Mouse (Mus musculus) kidney, embryonic 14.5 days (tissue): ENCODE measurements around the gene Rps26. TPM values are rescaled to one million over a fixed set of nuclear protein-coding genes. Genes with fewer than 3 reads are reported as not detected.

Experiments
- ATAC-seq: fragments of 200-750 bp; cut with Nextera tagmentation; 2 replicates; pipeline ENCODE4 v1.8.0; 2017; ENCODE audit warnings: moderate number of reproducible peaks, mild to moderate bottlenecking, moderate TSS enrichment, moderate library complexity; ENCODE audit not compliant: low FRiP score, low TSS enrichment
- H3K27ac ChIP-seq: fragments of 300-500 bp; sonication (generic); 2 replicates; pipeline ENCODE4 v1.5.1; 2014; ENCODE audit warnings: low read depth, mild to moderate bottlenecking, low read length, moderate library complexity, mixed read lengths
- H3K27me3 ChIP-seq: fragments of 300-500 bp; sonication (generic); 2 replicates; pipeline ENCODE4 v1.6.1; 2014; ENCODE audit warnings: mild to moderate bottlenecking, low read length; ENCODE audit not compliant: control insufficient read depth, insufficient read depth
- H3K36me3 ChIP-seq: fragments of 300-500 bp; sonication (generic); 2 replicates; pipeline ENCODE4 v1.6.1; 2014; ENCODE audit warnings: low read length, mixed read lengths; ENCODE audit not compliant: control insufficient read depth, insufficient read depth
- H3K4me1 ChIP-seq: fragments of 300-500 bp; sonication (generic); 2 replicates; pipeline ENCODE4 v1.6.1; 2014; ENCODE audit warnings: low read length, mixed read lengths; ENCODE audit not compliant: control insufficient read depth, insufficient read depth
- H3K4me2 ChIP-seq: fragments of 300-500 bp; sonication (generic); replicated peaks from 2 replicates; pipeline ENCODE4 v1.6.1; 2014; ENCODE audit warnings: low read depth, mild to moderate bottlenecking, low read length
- H3K4me3 ChIP-seq: fragments of 300-500 bp; sonication (generic); 2 replicates; pipeline ENCODE4 v1.5.1; 2014; ENCODE audit warnings: mild to moderate bottlenecking, low read length
- H3K9ac ChIP-seq: fragments of 300-500 bp; sonication (generic); 2 replicates; pipeline ENCODE4 v1.6.1; 2014; ENCODE audit warnings: low read depth, mild to moderate bottlenecking, low read length, moderate library complexity
- H3K9me3 ChIP-seq: fragments of 300-500 bp; sonication (generic); 2 replicates; pipeline ENCODE4 v1.6.1; 2016; ENCODE audit warnings: low read length; ENCODE audit not compliant: control insufficient read depth
- WGBS: fragments of 180-500 bp; shearing (Covaris S2); extraction: QIAGEN DNeasy Blood & Tissue Kit; methylation state at CpG from one replicate; pipeline ENCODE4 v1.1.7; 2014; 5-methylcytosine and 5-hydroxymethylcytosine counted together
- polyA plus RNA-seq: library from polyadenylated mRNA; unstranded; fragments of >200 nt; fragmentation: Nextera tagmentation; extraction: Ambion mirVana; gene quantifications from 2 replicates; pipeline ENCODE4 v1.2.1, GENCODE M21; 2014

Gene Rps26
- polyA plus RNA-seq, result 1,019 and 1,352 TPM in 2 replicates

- Histone ChIP-seq H3K9me3 (no peaks in the 10 kb centered on the region), H3K4me1 (no peaks in the 10 kb centered on the region; the same call in 1 of the 2 replicates), H3K27ac (peak within 1 kb of the TSS; percentile 69), H3K27me3 (no peaks in the 10 kb centered on the region), H3K9ac (peak within 1 kb of the TSS; percentile 81), H3K4me2 (peak within 1 kb of the TSS; percentile 88), H3K36me3 (peaks cover 24% of the 10 kb centered on the region), H3K4me3 (peak within 1 kb of the TSS; percentile 65)
- peak; percentile 97 for ATAC-seq
- WGBS, result 1% methylated on average over 40 of the region's 40 CpGs
Measured at GRCm38 (mm10) chr10:128626311-128627310, at the start of gene Rps26. TSS of gene Rps26 (minus strand) at chr10:128626747.

- Histone ChIP-seq H3K9me3 (no peaks in the 10 kb centered on the region), H3K36me3 (peaks cover 3% of the 10 kb centered on the region), H3K4me1 (peaks cover 3% of the 10 kb centered on the region; the same call in 1 of the 2 replicates), H3K4me2 (peak overlapping the region; percentile 85), H3K27ac (peak overlapping the region; percentile 47; the same call in 1 of the 2 replicates), H3K27me3 (no peaks in the 10 kb centered on the region), H3K4me3 (peak overlapping the region; percentile 67), H3K9ac (peak overlapping the region; percentile 55; the same call in 1 of the 2 replicates)
- no peak for ATAC-seq
- WGBS, result 2% methylated on average over 9 of the region's 9 CpGs
Measured at GRCm38 (mm10) chr10:128674469-128675008, 48.0 kb upstream of the Rps26 start.

GRCm38 (mm10) chr10:128673763-128674468 is 47.4 kb upstream of the Rps26 start, which contains the start of gene Suox:
TSS of gene Suox (minus strand) at chr10:128674073.
- peak within 1 kb of the TSS; percentile 55 for H3K9ac ChIP-seq
- WGBS, result under 1% methylated on average over 60 of the region's 60 CpGs
- no peaks in the 10 kb centered on the region for H3K9me3 ChIP-seq
- peak within 1 kb of the TSS; percentile 47; the same call in 1 of the 2 replicates for H3K27ac ChIP-seq
- no peaks in the 10 kb centered on the region for H3K36me3 ChIP-seq
- peak; percentile 94 for ATAC-seq
- H3K4me3 ChIP-seq, result peak within 1 kb of the TSS; percentile 67
- H3K27me3 ChIP-seq, result no peaks in the 10 kb centered on the region
- H3K4me2 ChIP-seq, result peak within 1 kb of the TSS; percentile 85
- peaks cover 3% of the 10 kb centered on the region; the same call in 1 of the 2 replicates for H3K4me1 ChIP-seq

DNA sequence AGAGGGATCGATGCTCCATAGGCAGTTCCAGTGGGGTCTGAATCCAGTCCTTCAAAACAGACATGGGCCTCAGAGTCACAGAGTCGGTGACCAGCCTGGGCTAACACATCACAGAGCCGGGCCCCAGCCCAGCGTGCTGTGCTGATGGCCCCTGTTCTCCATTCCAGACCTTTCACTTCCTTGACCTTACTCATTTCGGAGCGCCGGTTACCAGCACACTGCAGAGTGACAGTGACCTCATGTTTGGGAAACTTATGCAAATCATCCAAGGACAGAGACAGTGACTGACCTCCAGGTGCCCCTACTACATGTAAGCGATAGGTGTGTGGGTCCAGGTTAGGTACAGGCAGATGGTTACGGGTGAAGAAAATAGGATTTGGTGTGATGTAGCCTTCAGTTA is 44.6 kb upstream of the Rps26 start:
- no peak overlapping the region for H3K4me3 ChIP-seq
- no peak overlapping the region for H3K27ac ChIP-seq
- peaks cover 8% of the 10 kb centered on the region; the same call in 1 of the 2 replicates for H3K4me1 ChIP-seq
- no peak for ATAC-seq
- WGBS, result 91% methylated on average over 9 of the region's 9 CpGs
- H3K36me3 ChIP-seq, result no peaks in the 10 kb centered on the region
- H3K9me3 ChIP-seq, result no peaks in the 10 kb centered on the region
- H3K27me3 ChIP-seq, result no peaks in the 10 kb centered on the region
- no peak overlapping the region for H3K9ac ChIP-seq
- H3K4me2 ChIP-seq, result no peak overlapping the region

DNA sequence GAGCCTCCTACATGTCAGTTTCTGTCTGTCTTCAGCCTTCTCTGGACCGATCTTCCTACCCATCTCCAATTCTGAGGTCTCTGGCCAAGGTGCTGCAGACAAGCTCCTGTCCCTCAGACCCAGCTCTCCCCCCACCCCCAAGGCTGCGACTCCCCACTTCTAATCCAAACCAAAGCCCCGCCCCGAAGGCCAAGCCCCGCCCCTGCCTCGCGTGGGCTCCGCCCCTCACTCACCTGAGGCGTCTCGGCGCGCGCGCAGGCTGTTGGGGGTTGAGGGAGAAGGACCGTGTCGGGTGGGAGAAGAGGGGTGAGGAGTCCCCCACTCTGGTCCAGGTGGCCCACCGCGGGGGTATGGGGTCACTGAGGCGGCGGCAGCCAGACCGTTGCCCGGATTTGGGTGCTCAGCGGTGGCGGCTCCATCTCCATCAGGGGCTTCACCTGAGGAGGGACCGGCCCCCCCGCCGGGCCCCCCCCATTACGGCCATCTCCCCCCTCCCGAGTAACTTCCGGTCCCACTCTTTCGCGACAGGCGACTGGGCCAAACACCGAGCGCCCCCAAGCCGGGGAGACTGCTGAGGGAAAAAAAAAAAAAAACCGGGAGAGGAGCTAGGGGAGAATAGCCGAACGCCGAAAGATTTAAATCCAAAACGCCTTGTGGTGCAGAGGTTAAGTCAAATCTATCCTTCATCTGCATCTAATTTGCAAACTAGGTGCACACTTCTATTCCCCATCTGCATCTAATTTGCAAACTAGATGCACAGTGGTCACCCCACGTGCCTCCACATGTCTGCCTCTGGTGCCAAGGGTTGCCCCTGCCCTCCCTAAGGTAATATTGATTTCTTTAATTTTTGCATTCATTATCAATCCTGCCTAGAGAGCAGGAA is 42.5 kb upstream of the Rps26 start:
- Histone ChIP-seq H3K27me3 (no peaks in the 10 kb centered on the region), H3K4me3 (peak overlapping the region; percentile 79), H3K9ac (peak overlapping the region; percentile 75), H3K4me1 (peaks cover 8% of the 10 kb centered on the region; the same call in 1 of the 2 replicates), H3K27ac (0 out of 2 replicates have a peak overlapping the region, but pooled peaks have one; percentile 30), H3K36me3 (no peaks in the 10 kb centered on the region), H3K9me3 (no peaks in the 10 kb centered on the region), H3K4me2 (peak overlapping the region; percentile 69)
- ATAC-seq, result peak; percentile 76
- under 1% methylated on average over 42 of the region's 42 CpGs for WGBS

DNA sequence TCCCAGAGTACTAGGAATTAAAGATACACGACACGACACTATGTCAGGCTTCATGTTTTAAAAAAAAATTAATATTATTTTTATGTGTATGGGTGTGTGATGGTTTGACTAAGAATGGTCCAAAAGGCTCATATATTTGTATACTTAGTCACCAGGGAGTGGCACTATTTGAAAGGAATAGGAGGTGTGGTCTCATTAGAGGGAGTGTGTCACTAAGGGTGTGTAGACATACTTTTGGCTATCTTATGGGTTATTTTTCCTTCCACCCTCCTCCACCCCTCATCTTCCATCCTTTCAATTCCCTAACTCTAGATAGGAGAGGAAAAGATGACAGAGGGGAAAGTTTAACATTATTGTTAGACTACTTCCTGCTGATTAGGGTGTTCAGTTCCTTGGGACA is 39.3 kb upstream of the Rps26 start:
- no peaks in the 10 kb centered on the region for H3K36me3 ChIP-seq
- no peak overlapping the region for H3K4me2 ChIP-seq
- WGBS, result 98% methylated on average over 2 of the region's 2 CpGs
- H3K27me3 ChIP-seq, result no peaks in the 10 kb centered on the region
- no peak for ATAC-seq
- H3K4me1 ChIP-seq, result peaks cover 6% of the 10 kb centered on the region; the same call in 1 of the 2 replicates
- H3K27ac ChIP-seq, result no peak overlapping the region
- H3K9ac ChIP-seq, result no peak overlapping the region
- H3K9me3 ChIP-seq, result no peaks in the 10 kb centered on the region
- no peak overlapping the region for H3K4me3 ChIP-seq

- 84% methylated on average over 3 of the region's 3 CpGs for WGBS
- Histone ChIP-seq H3K36me3 (no peaks in the 10 kb centered on the region), H3K4me1 (peaks cover 6% of the 10 kb centered on the region; the same call in 1 of the 2 replicates), H3K4me2 (no peak overlapping the region), H3K27ac (no peak overlapping the region), H3K4me3 (no peak overlapping the region), H3K27me3 (no peaks in the 10 kb centered on the region), H3K9me3 (no peaks in the 10 kb centered on the region), H3K9ac (no peak overlapping the region)
- no peak for ATAC-seq
Measured at GRCm38 (mm10) chr10:128665307-128665706, 38.8 kb upstream of the Rps26 start.

GRCm38 (mm10) chr10:128664808-128665207 is 38.3 kb upstream of the Rps26 start:
- H3K4me2 ChIP-seq, result no peak overlapping the region
- H3K4me1 ChIP-seq, result peaks cover 6% of the 10 kb centered on the region; the same call in 1 of the 2 replicates
- H3K9me3 ChIP-seq, result no peaks in the 10 kb centered on the region
- H3K36me3 ChIP-seq, result no peaks in the 10 kb centered on the region
- H3K9ac ChIP-seq, result no peak overlapping the region
- H3K4me3 ChIP-seq, result no peak overlapping the region
- no peak for ATAC-seq
- no peaks in the 10 kb centered on the region for H3K27me3 ChIP-seq
- 70% methylated on average over 3 of the region's 3 CpGs for WGBS
- H3K27ac ChIP-seq, result no peak overlapping the region
